Mouse (Mus musculus): ENCODE measurements around the gene Tmod3.

DNA sequence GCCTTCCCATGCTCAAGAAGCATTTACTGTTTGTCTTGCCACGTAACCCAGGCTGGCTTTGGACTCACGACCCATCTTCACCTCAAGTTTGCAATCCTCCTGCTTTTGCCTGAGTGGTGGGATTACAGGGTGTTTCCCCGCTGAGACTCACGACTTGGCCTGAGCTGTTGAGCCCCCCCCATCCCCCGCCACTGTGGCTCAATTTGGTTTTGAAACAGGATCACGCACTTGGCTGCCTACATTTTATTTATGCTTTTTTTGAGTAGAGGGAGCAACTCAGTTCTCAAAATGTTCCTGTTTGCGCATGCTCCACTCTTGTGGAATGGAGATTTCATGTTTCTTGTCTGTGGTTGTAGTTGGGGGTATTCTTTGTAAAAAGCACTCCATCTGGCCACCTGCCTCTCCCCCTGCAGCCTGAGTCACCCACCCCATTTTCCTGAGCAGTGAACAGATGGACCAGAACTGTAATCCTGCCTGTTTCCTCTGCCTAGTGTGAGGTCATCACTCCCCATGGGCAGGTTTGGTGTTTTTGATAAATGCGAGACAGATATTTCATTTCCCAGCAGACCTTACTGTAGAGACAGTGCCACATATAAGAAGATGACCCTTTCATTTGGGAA is 80.2 kb downstream of the Tmod3 start:
- TF ChIP-seq CTCF (IDR thresholded peaks at IDR 0.05; ENCODE audit: insufficient read depth, low read depth, low read length) = no peak
- TF ChIP-seq POLR2A (IDR thresholded peaks at IDR 0.05; ENCODE audit: insufficient read depth, low read depth, low read length) = no peak
